Mouse (Mus musculus) intestine, embryonic 14.5 days (tissue): ENCODE results near the gene Enpp6. TPM values are rescaled to one million over a fixed set of nuclear protein-coding genes. Genes with fewer than 3 reads are reported as not detected.

Experiments
- ATAC-seq: fragments of 200-750 bp; cut with Nextera tagmentation; replicated peaks from 2 replicates; pipeline ENCODE4 v1.8.0; 2017; ENCODE audit warnings: low read depth, moderate number of reproducible peaks, moderate TSS enrichment, moderate library complexity; ENCODE audit not compliant: low FRiP score, low TSS enrichment
- DNase-seq: peaks from one replicate; pipeline ENCODE4 v3.0.0-alpha.2; 2018; ENCODE audit warnings: low spot score
- H3K27ac ChIP-seq: fragments of 300-500 bp; sonication (generic); 2 replicates; pipeline ENCODE4 v1.5.1; 2014; ENCODE audit warnings: low read depth, mild to moderate bottlenecking, control low read depth
- H3K27me3 ChIP-seq: fragments of 300-500 bp; sonication (generic); replicated peaks from 2 replicates; pipeline ENCODE4 v1.6.1; 2014; ENCODE audit warnings: low read length, control low read depth; ENCODE audit not compliant: control insufficient read depth, insufficient read depth
- H3K36me3 ChIP-seq: fragments of 300-500 bp; sonication (generic); 2 replicates; pipeline ENCODE4 v1.6.1; 2014; ENCODE audit warnings: low read length, control low read depth; ENCODE audit not compliant: control insufficient read depth, insufficient read depth
- H3K4me1 ChIP-seq: fragments of 300-500 bp; sonication (generic); replicated peaks from 2 replicates; pipeline ENCODE4 v1.6.1; 2014; ENCODE audit warnings: low read length, control low read depth, mixed read lengths; ENCODE audit not compliant: control insufficient read depth, insufficient read depth
- H3K4me2 ChIP-seq: fragments of 300-500 bp; sonication (generic); 2 replicates; pipeline ENCODE4 v1.6.1; 2014; ENCODE audit warnings: low read length
- H3K4me3 ChIP-seq: fragments of 300-500 bp; sonication (generic); 2 replicates; pipeline ENCODE4 v1.5.1; 2014; ENCODE audit warnings: low read depth, low read length, control low read depth, mixed read lengths
- H3K9ac ChIP-seq: fragments of 300-500 bp; sonication (generic); 2 replicates; pipeline ENCODE4 v1.6.1; 2014; ENCODE audit warnings: mild to moderate bottlenecking, low read length
- H3K9me3 ChIP-seq: fragments of 300-500 bp; sonication (generic); 2 replicates; pipeline ENCODE4 v1.6.1; 2016; ENCODE audit warnings: low read length, control low read depth; ENCODE audit not compliant: control insufficient read depth
- WGBS: fragments of 180-500 bp; shearing (Covaris S2); extraction: QIAGEN DNeasy Blood & Tissue Kit; methylation state at CpG from one replicate; pipeline ENCODE4 v1.1.7; 2014; 5-methylcytosine and 5-hydroxymethylcytosine counted together
- polyA plus RNA-seq: library from polyadenylated mRNA; unstranded; fragments of >200 nt; fragmentation: Nextera tagmentation; extraction: Ambion mirVana; gene quantifications from 2 replicates; pipeline ENCODE4 v1.2.1, GENCODE M21; 2014

Enpp6 gene
- polyA plus RNA-seq, 1 experiment from 2014 or later: 0.23 TPM

DNA sequence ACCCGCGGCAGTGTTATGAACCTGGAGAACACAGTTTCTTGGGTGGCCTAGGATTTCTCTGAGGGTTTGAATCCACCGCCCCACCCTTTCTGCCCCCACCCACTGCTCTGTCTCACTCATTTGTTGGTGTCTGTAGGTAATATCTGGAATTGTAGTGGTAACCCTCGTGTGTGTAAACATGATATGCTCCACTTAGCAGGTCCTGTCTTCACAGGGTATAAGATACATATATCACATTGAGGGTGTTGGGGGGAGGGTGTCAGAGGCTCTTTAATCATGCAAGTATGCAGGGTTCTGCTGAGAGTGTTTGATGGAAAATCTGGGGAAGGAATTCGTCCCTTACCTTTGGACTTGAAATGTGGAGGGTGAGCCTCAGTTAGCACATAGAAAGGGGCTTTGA, 149.4 kb downstream of the Enpp6 start:
- no peak overlapping the region for H3K4me3 ChIP-seq
- no peak overlapping the region for H3K9ac ChIP-seq
- no peaks in the 10 kb centered on the region; the same call in 1 of the 2 replicates for H3K4me1 ChIP-seq
- ATAC-seq (no peak), DNase-seq (no peak)
- H3K27me3 ChIP-seq: peaks cover 5% of the 10 kb centered on the region; the same call in 1 of the 2 replicates
- H3K4me2 ChIP-seq: peak overlapping the region; percentile 46
- 39% methylated on average over 5 of the region's 5 CpGs for WGBS
- no peaks in the 10 kb centered on the region for H3K9me3 ChIP-seq
- no peaks in the 10 kb centered on the region for H3K36me3 ChIP-seq
- no peak overlapping the region for H3K27ac ChIP-seq

DNA sequence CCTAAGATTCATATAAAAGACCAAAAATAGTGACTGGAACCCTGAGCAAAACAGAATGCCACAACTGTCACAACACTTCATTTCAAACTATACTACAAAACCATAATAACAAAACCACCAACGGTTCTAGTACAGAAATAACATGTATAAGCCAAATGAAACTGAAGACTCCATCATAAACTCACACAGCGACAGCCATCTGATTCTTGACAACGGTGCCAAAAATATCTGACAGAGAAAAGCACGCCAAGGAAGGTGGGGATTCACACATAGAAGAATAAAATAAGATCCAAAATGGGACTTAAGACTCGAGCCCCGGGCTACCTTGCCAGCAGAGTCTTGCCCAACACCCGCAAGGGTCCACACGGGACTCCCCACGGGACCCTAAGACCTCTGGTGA, 158.6 kb downstream of the Enpp6 start:
- no peaks in the 10 kb centered on the region for H3K36me3 ChIP-seq
- WGBS: 92% methylated on average over 8 of the region's 9 CpGs
- H3K27ac ChIP-seq: no peak overlapping the region
- ATAC-seq (no peak), DNase-seq (no peak)
- no peaks in the 10 kb centered on the region for H3K9me3 ChIP-seq
- no peak overlapping the region for H3K4me2 ChIP-seq
- H3K9ac ChIP-seq: no peak overlapping the region
- H3K4me3 ChIP-seq: no peak overlapping the region
- no peaks in the 10 kb centered on the region for H3K4me1 ChIP-seq
- no peaks in the 10 kb centered on the region for H3K27me3 ChIP-seq

Other genes with a start within 250 kb of the Enpp6 start
- gene Irf2, start 247.2 kb upstream of the Enpp6 start, polyA plus RNA-seq: 19.3 and 25.4 TPM in 2 replicates